Mouse (Mus musculus) heart, postnatal 0 days (tissue): ENCODE data around the gene Axl.

Source experiments
- CTCF ChIP-seq: IDR thresholded peaks from 2 replicates; pipeline ENCODE4 v1.5.1; 2016; ENCODE audit warnings: antibody characterized with exemption, control low read depth, low read depth
- EP300 ChIP-seq: IDR thresholded peaks from 2 replicates; pipeline ENCODE4 v1.6.1; 2016; ENCODE audit warnings: antibody characterized with exemption, low read depth

- TF ChIP-seq CTCF = no peak
- TF ChIP-seq EP300 = no peak
Measured at GRCm38 (mm10) chr7:25780753-25781152, 7.8 kb downstream of the Axl start.
